Mouse (Mus musculus) G1E (cell line): ENCODE data around the gene Skp2.

Experiments used
- CTCF ChIP-seq: IDR thresholded peaks from 2 replicates; pipeline ENCODE4 v1.5.1; 2012; ENCODE audit warnings: low read depth, low read length, inconsistent platforms, mixed read lengths
- POLR2AphosphoS5 ChIP-seq: IDR thresholded peaks from 2 replicates; pipeline ENCODE4 v1.6.1; 2012; ENCODE audit warnings: low read depth, low read length, inconsistent platforms; ENCODE audit not compliant: insufficient replicate concordance

DNA sequence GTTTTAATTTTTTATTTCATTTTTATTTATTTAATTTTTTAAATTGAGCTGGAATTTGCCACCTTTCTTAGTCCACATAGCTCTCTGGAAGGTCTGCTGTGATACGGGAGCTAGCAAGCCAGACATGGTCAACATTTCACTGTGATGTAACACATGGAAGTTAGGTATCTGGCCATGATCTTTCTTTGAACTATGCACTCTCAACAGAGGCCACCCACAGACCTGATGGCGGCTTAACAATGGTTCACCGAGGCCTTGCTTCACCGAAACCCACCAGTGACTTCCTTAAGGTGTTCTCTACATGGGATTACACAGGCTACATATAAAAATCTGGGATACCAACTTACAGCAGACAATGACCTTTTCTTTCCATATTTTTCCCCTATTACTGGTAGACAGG is 41.1 kb downstream of the Skp2 start:
- no peak for TF ChIP-seq CTCF
- TF ChIP-seq POLR2AphosphoS5: no peak
